Mouse (Mus musculus) cerebellum, postnatal 4 days (tissue): ENCODE measurements around the gene Sult1a1.

ENCODE experiments used
- DNase-seq, 2 experiments: peaks; one replicate each; pipeline ENCODE4 v3.0.0; 2022; ENCODE audit warnings: low spot score in 2 of 2, mixed read lengths in 1 of 2

The Sult1a1 gene

DNA sequence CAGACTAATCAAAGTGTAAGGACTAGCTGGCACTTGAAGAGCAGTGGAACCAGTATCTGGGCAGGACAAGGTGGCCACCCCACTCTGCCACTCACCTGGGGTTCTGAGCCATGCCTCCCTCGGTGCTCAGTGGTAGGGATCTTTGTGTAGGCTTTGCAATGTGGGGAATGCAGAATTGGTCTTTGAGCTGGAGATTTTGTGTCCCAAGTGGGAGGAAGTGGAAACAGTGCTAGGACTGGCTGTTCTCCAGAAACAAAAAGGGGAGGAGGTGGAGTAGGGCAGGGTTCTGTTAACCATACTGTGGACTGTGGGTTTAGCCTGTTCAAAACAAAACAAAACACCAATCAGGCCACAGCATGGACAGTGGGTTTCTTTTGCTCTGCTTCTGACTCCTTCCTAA, at the start of gene Sult1a1:
Gene Sult1a1 (minus strand): TSS at position 226 of the 400 bp plus-strand sequence.
- no peak for DNase-seq

DNA sequence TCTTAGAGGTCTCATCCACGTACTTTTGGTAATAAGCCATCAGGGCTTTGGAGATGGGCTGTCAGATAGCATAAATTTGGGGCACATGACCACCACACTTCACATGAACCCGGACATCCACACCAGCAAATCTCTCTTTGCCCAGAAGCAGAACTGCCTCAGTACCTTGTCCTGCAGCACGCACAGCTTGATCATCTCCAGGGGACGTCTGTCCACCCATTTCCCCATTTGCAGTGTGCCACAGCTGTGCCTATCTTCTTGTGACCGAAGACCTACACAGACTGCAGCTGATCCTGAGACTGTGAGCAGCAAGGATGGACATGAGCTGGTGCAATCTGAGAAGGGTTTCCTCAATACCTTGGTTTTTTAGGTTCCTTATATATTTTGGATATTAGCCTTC, 49.4 kb upstream of the Sult1a1 start:
- DNase-seq: no peak

DNA sequence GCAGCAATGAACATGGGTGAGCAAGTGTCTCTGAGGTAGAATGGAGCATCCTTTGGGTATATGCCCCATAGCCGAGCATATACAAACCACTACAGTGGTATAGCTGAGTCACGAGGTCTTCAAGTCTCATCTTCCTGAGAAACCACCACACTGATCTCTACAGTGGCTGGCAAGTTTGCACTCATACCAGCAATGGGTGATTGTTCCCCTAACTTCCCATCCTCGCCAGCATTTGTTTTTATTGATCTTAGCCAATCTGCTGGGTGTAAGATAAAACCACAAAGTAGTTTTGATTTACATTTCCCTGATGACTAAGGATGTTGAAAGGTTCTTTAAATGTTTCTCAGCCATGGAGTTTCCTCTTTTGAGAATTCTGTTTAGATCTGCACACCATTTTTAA, 48.8 kb upstream of the Sult1a1 start:
- no peak for DNase-seq

DNA sequence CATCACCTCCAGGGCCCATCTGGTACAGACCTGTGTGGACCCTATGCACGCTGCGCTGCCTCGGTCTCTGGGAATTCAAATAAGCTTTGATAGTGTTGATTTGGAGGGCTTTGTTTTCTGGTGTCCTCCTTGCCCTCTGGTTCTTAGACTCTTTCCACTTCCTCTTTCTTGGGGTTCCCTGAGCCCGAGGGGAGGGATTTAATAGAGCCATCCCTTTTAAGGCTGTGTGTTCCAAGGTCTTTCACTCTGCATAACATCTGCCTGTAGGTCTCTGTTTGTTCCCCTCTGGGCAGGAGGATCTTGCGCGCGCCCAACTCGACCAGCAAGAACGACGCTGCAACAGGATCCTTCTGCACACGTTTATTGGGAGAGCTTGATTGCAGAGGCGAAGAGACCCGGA, 45.4 kb upstream of the Sult1a1 start:
- DNase-seq: no peak

DNA sequence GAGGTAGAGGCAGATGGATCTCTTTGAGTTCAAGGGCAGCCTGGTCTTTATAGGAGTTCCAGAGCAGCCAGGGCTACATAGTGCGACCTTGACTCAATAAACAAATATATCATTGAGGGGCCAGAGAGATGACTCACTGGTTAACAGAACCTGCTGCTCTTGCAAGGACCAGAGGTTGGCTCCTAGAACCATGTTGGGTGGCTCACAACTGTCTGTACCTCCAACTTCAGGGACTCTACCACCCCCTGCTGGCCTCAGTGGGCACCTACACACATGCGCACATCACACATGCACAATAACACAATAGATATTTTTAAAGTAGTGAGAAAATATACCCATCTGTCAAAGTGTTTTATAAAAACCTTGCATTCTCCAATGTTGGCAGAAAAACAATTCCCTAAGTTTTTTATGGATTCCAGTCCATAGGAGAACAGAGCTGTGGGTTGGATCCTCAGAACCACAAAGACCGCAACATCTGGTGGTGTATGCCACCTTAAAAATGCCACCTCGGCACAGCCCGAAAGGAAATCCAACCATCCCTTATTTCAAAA, 42.6 kb upstream of the Sult1a1 start:
- DNase-seq: no peak

DNA sequence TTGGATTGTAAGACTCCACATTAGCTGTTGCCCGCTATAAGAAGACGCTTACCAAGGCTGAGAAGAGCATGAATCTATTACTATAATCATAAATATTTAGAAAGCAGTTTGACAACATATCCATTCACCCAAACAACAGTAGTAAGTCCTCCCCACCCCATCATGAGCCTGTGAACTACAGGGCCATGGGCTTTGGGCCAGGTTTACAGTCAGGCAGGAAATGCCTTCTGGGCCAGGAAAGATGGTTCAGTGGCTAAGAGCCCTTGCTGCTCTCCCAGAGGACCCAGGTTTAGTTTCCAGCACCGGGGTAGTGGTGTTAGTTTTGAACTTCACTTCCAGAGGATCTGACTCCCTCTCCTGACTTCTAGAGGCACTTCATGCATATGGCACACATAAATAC, 41.3 kb upstream of the Sult1a1 start:
- DNase-seq: no peak

DNA sequence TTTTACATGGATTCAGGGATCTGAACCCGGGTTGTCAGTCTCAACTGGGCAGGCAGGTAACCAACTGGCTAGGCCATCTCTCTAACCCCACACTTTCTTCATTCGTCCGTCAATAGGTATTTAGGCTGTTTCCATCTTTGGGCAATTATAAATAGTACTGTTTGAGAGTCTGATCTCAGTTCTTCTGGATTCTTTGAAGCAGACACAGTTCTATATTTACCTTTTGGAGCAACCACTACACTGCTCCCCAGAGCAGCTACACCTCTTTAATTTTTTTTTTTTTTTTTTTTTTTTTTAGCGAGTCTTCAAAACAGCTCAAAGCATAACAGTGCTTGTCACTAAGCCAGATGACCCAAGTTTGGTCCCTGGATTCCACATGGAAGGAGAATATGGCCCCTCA, 39.4 kb upstream of the Sult1a1 start:
- DNase-seq: no peak

DNA sequence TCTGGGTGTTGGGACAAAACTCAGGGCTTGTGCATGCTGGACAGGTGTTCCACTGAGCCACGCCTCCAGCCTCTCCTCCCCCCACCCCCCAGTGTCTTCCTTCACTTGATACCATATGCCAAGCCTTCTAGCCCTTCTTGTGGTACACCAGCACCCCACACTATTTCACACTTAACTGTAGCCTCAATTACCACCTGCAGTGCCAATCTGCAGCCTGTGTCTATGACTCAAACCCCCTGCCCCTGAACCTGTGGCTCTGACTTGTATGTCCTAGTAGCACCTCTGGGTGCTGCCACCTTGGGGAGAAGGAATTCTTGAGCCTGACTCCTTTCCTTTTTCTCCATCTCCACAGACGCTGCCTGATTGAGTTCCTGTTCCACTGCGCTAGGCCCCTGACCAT, 35.7 kb upstream of the Sult1a1 start:
- no peak for DNase-seq

DNA sequence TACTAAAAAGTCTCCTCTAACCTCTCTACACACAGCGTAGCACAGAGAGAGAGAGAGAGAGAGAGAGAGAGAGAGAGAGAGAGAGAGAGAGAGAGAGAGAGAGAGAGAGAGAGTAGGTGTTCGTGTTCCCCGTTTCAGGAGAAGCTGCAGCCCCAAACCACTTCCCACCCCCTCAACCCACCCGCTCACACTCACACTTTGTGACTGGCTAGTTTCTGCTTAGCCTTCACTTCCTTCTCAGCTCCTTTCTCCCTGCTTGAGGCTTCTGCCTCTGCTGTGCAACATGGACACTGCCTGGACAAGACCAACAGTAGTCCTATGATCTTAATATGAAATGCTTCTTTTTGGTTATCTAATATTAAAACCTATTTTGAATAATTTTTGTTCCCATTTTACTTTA, 34.0 kb upstream of the Sult1a1 start:
- no peak for DNase-seq

DNA sequence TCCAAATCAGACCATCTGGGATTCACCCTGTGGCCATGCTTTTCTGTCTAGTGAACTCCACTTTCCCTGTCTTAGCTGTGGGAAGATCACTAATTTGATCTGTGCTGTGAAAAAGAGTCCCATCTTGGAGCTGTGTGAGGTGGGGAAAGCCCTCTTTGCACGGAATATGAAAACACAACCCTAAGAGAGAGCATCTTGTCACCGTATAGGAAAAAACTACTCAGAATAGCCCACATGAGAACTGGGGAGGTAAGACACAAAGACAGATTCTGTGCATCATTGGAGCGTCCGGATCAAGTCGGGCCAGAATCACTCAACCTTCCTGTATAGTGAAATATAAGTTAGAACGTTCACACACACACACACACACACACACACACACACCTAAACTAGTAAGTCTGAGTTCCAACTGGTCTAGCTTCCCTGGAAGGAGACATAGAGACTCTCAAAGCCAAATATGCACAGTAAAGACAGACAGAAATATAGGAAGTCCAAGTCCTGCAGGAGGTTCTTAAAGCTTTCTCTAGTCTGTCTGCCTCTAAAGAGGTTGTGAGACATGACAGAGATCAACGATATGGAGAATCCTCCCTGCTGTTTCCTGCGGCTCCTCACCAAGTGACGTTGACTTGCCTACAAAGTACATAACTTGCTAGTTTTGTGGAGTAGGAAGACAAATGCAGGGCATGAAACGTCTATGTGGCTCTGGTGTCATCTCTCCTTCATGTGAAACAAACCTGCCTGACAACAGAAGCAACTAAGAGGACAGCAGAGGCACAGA, 32.1 kb upstream of the Sult1a1 start:
- DNase-seq: no peak

DNA sequence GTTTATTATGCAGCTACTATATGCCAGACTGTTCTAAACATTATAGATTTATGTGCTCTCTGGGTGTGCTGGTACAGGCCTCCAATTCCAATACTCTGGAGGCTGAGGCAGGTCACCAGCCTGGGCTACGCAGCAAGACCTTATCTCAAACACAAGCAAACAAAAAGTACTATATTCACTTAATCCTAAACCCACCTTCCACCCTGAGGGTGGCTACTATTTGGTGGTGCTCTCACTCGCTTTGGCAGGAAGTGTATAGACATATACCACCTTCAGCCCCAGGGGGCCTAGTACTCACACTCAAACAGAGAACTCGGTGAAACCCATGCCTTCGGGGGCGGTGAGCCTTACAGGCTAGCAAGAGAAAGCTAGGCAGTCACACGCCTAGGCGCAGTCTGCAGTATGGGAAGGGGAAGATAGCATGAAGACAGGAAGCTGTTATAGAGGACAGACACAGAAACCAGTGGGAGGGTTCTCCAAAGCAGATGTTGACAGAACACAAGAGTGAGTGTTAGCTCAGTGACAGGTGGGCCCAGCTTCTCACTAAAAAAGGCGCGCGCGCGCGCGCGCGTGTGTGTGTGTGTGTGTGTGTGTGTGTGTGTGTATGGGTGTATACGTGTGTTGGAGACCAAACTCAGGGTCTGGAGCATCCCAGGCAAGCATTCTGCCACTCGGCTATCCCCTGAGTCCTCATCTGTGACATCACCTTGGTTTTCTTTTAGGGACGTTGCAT, 31.4 kb upstream of the Sult1a1 start, which contains the start of gene Coro1a:
Gene Coro1a (minus strand): TSS at position 346 of the 733 bp plus-strand sequence.
- no peak for DNase-seq

DNA sequence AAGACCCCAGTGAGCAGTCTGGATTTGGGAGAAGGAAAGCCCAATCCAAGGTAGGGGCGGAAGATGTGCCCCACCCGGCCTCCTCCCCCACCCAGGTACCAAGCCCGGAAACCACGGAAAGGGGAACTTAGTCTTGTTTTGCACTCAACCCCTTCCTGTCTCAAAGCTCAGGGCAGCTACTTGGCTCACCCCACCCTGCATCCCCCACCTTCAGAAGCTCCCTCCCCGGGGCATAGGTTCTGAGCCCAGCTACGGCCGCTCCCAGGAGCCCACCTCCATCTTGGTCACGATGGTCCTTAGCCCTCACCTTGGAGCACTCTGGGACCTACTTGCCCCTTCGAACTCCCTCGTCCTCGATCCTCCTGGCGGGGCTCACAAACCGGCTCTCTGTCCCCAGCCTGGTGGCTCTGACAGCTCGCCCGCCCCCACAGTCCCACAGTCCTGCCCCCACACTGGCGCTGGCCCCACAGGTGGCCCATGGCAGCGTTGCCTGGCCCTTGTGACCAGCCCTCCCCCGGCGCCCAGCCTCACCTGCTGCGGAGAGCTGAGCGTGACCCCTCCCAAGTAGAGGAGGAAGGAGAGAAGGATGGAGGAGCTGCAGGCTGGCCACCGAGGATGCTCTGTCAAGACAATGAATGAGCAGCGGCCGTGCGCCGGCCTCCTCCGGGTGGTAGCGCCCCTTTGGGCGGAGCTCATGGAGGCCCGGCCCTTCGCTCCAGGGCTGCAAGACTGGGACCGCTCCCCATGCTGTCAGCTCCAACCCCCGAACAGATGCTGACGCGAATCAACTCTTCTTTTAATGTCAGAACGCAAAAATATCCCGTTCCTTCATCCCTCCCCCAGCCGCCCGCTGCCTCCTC, 28.1 kb upstream of the Sult1a1 start:
- peak; percentile 75 to 76 for DNase-seq

DNA sequence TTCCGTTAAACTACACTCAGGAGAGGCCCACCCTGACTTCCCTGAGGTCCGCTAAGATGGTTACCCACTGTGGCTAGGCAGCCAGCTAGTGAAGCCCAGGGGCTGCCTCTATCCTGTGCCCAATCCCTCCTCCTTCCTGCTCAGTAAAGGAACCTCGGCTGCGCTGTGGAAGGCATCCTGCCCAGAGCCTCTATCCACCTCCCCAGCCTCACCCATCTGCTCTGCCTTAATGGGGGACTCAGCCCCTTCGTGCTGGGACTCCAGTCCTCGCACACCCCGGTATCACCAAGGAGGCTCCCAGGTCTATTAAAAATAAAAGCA, 27.5 kb upstream of the Sult1a1 start:
- DNase-seq: no peak

DNA sequence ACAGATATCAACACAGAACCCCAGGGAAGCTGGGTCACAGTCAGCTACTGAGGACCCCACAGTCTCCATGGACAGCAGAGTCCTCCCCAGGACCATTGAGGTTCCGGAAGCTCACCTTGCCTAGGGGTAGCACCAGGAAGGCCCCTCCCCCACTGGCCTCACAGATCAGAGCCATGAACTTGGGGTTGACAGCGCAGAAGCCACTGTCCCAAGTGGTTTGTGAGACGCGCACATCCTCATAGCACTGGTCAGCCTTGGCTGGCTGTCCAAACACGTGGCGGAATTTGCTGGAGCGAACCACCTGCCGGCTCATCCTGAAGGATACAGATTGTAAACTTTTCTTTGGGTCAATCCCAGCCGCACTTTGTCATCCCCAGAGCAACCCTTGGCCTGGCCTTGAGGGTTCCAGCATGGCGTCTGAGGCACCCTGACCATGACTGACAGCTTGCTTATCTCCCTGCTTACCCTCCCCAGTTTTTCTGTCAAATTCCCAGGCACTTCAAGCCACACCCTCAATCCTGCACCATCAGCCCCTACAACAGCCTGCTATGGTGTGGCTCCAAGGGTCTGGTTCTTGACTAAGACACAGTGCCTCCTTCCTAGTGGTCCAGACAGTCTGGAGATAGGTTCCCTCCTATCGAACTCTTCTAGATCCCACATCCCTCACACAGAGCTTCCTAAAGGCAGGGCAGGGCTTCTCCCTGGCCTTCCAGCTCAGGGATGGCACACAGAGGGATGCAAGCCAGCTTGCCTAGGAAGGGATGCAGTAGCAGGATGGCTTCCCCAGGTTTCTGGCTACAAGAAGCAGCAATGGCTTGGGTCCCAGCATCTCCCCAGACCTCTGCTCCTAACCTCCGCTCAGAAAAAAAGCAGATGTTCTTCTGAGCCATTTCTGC, 26.9 kb upstream of the Sult1a1 start:
- no peak for DNase-seq

DNA sequence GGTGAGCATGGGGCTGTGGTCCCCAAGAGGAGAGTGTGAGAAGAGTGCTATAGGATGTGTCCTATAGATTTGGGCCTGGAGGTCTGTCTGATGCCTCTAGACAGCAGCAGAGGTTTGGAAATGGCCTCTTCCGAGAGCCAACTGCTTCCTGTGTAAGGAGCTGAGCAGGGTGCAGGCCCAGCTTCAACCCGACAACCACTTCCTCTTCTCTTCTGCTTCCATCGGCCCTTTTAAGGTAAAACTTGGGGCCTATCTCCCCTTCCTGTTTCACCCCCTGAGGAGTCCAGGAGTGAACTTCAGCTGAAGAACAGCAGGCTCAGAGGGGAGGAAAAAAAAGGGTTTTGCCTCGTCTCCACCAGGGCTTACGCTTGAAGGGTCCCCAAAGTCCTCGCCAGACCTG, 26.1 kb upstream of the Sult1a1 start:
- no peak for DNase-seq

DNA sequence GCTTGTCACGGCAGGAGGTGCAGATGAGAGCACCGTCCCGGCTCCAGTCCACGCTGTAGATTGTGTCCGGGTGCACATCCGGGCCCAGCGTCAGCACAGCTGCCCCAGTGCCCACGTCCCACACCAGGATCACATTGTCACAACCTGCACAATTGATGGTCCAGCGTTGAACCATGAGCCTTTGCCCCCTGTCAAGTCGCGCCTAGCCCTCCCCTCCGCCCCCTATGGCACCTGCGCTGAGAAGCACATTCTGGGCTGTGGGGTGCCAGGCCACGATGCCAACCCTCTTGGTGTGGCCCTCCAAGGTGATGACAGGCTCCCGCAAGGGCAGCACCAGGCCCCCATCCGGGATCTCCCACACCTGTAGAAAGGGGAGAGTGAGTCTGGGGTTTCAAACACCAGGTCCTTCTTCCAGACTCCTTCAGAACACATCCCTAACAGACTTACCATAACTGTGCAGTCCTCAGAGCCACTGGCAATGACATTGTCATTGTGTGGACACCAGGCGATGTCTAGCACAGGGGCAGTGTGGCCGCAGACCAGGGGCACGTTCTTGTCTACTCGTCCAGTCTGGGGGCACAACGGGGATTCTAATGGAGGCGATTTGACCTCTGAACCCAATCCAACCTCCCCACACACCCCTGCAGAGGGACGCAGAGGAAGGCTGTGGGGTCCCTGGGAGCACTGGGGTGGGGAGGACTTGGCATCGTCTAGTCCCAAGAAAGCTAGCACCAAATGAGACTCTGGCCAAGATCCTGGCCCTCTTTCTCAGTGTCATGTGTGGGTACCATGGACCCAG, 25.5 kb upstream of the Sult1a1 start:
- no peak for DNase-seq

DNA sequence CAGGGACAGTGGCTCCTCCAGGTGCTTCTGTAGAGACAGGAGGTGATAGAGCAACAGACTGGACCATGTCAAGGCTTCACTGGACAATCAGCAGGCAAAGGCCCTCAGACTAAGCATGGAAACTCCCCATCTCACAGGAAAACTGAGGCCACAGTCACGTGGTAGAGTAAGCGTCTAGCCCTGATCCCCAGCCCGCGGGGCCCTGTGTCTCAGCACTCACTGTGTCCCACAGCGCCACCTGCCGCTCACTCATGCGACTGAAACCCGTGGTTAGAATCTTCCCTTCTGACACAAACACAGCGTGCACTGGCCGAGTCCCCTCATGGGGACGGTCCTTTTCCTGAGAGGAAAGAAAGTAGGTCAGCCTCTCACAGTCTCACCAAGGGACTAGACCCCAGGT, 24.8 kb upstream of the Sult1a1 start:
- DNase-seq: peak; percentile 86 to 93

DNA sequence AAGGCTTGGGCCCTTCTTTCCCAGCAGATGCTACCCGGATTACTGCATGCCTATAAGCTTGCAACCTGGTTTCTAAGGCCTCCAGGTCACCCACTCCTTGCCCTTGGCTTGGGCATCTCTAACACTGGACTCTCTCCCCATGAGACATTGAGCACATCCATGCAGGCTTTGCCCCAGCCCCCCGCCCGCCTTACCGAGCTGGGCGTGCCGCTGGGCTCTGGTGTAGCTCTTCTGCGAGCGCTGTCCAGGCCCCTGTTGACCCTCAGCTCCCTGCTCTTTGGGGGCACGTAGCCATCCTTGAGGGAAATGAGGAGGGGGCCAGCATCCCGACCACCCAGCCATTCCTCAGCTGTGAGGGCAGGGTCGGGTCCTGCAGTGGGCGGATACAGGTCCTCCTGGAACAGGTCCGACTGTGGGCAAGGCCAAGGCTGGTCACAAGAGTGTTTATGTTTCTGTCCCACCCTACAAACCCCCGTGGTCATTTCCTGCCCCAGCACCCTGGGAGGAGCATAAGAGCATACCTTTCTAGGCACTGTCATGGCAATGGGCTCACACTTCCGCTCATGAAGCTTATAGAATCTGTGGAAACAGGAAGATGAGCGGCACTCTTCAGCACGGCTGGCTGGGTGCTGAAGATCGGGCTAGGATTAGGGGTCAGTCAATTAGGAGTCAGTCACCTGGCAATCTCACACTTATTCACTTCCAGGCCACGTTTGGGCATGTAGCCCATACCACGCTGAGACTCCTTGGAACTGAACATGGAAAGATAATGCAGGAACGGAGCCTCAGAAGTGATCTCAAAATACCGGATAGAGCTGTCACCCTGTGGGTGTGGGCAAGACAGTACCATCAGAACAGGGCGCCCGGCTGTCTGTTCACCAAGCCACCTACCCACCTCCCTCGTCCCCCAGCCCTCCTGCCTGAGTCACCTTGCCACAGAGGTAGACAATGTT, 24.1 kb upstream of the Sult1a1 start:
- DNase-seq: no peak

DNA sequence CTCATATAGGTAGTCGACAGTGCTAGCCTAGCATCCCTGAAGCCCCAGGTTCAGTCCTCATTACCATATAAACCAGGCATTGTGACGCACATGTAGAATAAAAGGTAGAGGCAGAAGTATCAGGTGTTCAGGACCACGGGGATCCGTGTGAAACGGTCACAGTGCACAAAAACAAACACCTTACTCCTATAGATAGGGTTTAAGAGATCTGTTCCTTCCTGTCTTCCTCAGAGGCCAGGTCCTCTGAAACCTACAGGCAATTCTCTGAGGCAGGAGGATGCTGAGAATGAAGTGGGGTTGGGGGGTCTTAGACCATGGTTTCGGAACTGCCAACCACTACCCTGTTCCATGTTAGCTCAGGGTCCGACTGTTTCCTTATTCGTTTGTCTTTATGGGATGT, 21.6 kb upstream of the Sult1a1 start:
- DNase-seq: no peak
